Mouse (Mus musculus) C2C12 (cell line): ENCODE results near the gene Cers2.

ENCODE experiments used
- CEBPB ChIP-seq: IDR thresholded peaks from one replicate; pipeline ENCODE4 v1.6.1; 2011; ENCODE audit warnings: low read depth, mild to moderate bottlenecking, control low read depth, moderate library complexity
- CTCF ChIP-seq: IDR thresholded peaks from one replicate; pipeline ENCODE4 v1.5.1; 2011; ENCODE audit not compliant: control insufficient read depth, insufficient read depth, insufficient read length
- MAX ChIP-seq: IDR thresholded peaks from one replicate; pipeline ENCODE4 v1.6.1; 2011; ENCODE audit warnings: mild to moderate bottlenecking, control low read depth
- MYOD1 ChIP-seq: IDR thresholded peaks from one replicate; pipeline ENCODE4 v1.6.1; 2011; ENCODE audit warnings: low read depth; ENCODE audit not compliant: control insufficient read depth, insufficient read length
- MYOG ChIP-seq: IDR thresholded peaks from one replicate; pipeline ENCODE4 v1.6.1; 2011; ENCODE audit not compliant: control insufficient read depth, insufficient read length; ENCODE audit errors: extremely low read depth
- USF1 ChIP-seq: IDR thresholded peaks from one replicate; pipeline ENCODE4 v1.6.1; 2011; ENCODE audit warnings: low read depth, mild to moderate bottlenecking, control low read depth, moderate library complexity

DNA sequence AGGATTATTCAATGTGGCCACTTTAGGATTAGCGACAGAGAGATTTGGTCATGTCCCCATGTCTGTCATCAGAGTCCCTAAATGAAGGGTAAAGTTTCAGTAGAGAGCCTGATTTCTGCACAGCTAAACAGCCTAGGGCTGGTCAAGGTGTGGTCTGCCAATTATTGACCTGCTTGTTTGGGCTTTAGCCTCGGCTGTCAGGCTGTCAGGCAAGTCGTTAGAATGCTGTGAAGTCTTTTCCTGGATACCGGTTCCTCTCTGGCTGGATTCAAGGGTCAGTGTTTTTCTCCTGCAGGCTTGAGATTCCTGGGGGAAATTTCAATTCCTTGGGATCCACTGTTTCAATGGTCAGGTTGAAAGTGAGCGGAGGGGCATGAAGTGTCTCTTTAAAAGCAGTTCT lies 28.6 kb upstream of the Cers2 start:
- no peak for TF ChIP-seq CTCF
- no peak for TF ChIP-seq MYOG
- no peak for TF ChIP-seq MAX
- no peak for TF ChIP-seq MYOD1
- TF ChIP-seq CEBPB = no peak
- TF ChIP-seq USF1 = no peak
